Mouse (Mus musculus) embryo, embryonic 10.5 days (tissue): ENCODE measurements around the gene Plpp6.
A peak's percentile ranks its signal among the peaks of the same experiment; 100 is the strongest.
"Not testable (repeated sequence)": the region's sequence is repeated elsewhere in the genome, so short reads cannot be mapped to it uniquely, and the experiment has no call there.

ENCODE experiments used
- DNase-seq: peaks from one replicate; pipeline ENCODE4 v3.0.0-alpha.2; 2015; ENCODE audit warnings: low spot score

Gene Plpp6

DNA sequence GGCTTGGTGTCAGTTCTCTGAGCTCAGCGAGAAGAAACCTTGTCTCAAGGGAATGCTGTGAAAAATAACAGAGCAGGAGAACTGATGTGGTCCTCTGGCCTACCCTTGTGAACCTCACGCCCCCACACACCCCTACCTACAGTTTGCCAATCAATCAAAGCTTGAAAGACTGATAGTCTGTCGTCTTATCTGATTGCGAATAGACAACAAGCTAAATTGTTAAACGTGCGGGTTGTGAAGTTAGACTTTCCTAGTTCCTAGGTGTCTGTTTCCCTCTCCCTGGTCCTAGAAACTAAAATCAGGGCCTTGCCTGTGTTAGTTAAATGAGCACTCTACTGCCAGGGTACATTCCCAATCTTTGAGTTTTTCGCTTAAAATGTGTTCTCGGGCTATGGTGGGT lies 25.8 kb downstream of the Plpp6 start:
- no peak for DNase-seq

DNA sequence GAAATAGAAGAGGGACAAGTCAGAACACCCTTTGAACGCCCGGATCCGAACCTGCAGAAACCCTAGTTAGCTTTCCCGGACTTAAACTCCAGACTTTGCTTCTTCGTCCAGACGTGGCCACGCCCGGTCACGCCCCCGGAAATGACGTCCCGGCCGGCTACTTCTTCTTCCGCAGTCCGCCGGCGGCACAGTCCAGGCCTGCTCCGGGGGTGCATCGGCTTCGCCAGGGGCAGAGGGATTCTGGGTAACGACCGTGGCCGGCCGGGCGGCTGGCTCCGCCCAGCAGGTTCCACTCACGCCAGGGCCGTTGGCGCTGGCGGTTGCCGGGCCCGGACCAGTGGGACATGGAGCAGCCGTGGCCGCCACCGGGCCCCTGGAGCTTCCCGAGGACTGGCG lies 26.4 kb downstream of the Plpp6 start, which contains the start of gene Cdc37l1:
Gene Cdc37l1, plus strand, starts transcription at position 159 of the 396 bp plus-strand sequence.
- peak; percentile 96 for DNase-seq

DNA sequence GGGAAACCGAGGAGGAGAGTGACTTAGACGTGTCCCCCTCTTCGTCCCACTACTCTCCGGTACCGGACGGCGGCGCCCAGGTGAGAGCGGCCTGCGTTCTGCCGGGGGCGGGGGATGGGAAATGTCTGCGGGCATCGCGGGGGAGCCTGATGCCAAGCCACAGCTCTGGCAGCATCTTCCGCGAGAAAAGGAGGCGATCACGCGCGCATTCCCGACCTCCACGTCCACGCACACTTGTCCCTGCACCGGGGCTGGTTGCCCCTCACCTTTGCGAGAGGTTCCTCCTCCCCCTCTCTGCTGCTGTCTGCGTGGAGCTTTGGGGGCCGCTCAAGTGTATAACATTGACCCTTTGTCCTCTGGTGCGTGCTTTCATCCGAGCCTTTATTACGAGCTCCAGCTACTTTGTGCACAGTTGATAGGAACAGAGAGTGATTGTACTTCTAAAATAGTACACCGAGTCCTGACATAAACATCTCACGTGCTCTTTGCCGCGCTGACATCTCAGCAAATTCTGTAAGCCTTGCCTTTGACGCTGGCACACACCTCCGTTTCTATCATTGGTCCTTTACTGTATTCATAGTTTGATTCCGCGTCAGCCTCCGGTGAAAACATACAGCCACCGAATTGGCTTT lies 27.0 kb downstream of the Plpp6 start:
- DNase-seq, result peak; percentile 50

DNA sequence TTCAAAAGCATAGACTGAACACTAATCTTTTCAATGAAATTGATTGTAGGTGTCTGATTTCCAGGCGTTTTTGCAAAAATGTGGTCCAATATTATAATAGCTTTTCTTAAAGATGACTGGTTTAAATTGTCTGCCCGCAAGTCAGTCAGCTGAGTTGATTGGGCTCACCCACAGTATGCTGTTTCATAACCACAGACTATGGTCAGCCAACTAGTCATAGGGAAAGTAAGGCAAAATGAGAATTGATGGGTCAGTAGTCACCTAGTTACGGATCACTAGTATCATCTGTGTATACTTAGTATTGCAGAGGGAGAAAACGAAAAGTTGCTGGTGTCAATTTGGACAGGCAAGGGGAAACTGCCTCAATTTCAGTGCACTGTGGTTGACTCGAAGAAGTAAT lies 27.6 kb downstream of the Plpp6 start:
- DNase-seq, result no peak

DNA sequence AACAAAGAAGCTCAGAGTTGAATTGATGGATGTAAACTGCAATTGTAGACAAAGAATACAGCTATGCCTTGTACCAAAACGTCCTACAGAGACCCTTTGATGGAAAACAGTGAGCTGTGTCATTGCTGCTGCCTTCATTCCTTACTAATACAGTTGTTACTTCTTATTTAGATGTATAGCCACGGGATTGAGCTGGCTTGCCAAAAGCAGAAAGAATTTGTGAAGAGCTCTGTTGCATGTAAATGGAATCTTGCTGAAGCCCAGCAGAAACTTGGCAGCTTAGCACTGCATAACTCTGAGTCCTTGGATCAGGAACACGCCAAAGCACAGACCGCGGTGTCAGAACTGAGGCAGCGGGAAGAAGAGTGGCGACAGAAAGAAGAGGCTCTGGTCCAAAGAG lies 31.1 kb downstream of the Plpp6 start:
- no peak for DNase-seq

DNA sequence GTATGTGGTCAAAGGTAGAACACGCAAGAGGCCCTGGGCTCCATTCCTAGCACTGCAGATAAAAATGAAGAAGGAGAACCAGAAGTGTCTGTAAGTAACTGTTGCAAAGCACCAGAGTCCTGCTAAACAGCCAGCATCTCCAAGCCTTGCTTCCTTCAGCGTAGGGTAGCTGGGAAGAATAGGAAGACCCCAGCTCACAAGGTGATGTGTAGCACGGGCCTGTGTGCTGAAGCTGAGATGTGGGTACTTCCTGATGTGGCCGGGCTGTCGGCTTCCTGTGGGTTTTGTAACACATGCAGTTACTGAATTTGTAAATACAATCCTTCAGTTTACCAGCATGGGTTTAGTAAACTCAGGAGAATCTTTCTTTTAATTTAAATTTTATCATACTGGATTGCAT lies 31.6 kb downstream of the Plpp6 start:
- DNase-seq, result no peak

DNA sequence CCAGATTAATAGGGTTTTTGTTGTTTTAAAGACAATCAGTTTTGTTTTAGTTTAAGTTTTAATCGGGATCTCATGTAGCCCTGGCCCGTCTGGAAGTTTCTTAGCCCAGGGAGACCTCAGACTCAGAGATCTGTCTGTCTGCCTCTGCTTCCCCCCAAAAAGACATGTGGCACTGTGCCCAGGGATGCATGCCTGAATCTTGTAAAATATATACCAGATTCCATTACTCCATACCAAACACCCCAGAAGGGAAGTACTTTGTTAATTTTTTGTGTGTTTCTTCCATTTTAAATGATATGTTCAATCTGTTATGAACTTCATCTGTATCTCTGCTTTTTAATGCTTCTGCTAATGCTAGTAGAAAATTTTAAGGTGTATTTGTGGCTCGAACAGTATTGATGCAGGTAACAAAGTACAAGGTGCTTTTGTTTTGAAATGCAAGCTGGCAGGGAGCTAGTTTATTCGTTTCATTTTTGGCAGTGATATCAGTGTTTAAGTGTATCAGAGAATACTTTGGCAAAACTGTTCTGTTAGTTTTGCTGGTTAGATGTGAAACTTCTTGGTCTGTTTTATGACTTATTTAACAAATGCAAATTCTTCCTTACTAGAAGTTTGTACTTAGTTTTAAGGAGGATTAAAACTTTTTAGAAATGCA lies 34.4 kb downstream of the Plpp6 start:
- no peak for DNase-seq

DNA sequence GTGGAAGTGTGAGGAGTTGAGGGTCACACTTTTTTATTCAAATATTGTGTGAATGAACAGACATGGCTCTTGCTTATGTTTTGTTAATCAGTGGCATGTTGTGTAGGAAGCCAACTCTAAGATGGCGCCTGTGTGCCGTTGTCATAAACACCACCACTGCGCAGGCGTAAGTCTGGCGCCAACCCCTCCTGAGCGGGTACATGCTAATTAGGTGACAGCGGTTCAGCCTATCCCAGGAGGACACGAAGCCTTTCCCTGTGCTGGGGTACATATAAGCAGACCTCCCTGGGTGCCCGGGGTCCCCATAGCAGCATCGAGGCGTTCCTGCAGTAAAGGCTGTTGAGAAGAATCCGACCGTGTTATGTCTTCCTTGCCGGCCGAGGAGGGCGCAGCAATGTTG lies 36.6 kb downstream of the Plpp6 start:
- DNase-seq, result not testable (repeated sequence)

DNA sequence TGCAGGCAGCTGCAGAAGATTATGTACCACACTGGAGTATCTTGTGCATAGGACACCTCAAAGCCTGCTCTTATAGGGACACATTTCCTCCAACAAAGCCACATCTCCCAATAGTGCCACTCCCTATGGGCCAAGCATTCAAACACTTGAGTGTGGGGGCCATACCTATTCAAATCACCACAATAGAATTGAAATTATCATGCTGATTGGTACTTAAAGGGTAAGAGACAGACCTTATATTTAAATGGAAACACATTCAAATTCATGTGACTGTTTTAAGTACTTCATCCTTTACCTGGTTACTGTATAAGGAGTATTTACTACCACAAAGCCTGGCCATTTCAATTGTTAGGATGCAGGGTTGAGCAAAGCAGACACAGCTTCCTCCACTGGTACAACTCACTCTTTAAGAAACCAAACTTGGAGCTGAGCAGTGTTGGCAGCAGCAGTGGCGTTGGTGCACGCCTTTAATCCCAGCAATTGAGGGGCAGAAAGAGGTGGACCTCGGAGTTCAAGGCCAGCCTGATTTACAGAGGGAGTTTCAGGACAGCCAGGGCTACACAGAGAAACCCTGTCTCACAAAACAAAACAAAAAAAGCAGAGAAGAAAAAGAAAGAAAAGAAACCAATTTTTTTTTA lies 44.4 kb downstream of the Plpp6 start:
- DNase-seq, result no peak

DNA sequence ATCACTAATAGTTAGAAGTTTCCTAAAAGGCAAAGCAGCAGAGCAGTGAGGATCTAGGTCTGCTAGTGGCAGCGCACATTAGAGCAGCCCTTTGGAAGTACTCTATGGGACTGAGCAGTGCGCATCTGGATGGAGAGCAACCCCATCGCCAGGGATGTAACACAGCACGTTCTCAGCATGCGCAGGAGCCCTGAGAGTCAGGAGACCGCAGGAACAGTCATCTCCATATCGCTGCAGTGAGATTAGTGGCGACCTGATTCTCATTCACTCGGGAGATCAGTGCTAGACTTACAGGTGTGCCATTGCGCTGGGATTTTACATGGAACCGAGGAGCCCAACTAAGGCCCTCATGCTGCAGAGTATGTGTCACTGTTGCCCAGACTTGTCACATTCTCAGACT lies 45.3 kb downstream of the Plpp6 start:
- no peak for DNase-seq

DNA sequence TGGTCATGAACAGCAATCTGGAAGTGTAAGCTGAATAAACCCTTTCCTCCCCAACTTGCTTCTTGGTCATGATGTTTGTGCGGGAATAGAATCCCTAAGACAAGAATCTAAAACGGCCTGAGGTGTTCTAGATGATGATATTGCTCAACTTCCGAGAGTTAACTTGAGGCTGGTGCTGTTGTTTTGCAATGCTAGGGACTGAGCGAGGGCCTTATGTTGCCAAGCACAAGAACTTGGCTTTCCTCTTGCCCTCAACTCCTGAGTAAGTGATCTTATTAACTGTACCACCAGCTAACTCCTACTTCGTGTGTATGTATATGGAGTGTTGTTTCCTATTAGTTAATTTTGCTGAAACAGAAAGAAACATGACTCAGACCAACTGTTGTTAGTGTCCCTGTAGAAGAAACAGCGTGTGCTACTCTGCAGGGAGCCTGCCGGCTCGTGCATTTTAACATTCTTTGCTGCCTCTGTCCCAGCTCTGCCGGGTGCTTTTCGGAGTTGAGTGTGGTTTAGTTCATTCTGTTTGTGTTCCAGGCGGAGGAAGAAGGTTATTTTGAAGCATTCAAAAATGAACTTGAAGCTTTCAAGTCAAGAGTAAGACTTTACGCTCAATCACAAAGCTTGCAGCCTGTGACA lies 47.7 kb downstream of the Plpp6 start:
- DNase-seq, result no peak

DNA sequence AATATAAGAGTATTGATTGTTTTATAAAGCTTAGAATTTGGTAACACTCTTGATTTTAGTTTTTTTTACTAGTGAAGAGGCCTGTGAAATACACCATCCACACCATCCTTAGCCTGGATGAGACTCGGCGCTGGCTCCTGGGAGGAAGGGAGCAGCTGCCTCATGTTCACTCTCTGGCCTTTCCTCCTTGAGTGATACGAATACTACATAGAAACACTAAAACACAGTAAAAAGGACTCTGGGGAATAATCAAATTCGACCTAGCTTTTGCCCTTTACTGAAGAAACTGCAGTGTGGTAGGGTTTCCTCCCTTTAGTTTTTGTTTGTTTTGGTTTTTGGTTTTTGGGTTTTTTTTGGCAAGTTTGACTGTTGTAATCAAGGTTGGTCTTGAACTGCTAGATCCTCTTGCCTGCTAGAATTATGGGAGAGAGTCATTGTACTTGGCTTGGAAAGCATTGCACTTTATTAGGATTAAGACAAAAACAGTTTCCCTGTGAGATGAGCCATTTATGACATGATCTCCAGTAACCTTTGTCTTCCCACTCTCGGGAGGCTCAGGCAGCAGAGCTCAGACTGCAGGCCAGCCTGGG lies 50.8 kb downstream of the Plpp6 start:
- no peak for DNase-seq

DNA sequence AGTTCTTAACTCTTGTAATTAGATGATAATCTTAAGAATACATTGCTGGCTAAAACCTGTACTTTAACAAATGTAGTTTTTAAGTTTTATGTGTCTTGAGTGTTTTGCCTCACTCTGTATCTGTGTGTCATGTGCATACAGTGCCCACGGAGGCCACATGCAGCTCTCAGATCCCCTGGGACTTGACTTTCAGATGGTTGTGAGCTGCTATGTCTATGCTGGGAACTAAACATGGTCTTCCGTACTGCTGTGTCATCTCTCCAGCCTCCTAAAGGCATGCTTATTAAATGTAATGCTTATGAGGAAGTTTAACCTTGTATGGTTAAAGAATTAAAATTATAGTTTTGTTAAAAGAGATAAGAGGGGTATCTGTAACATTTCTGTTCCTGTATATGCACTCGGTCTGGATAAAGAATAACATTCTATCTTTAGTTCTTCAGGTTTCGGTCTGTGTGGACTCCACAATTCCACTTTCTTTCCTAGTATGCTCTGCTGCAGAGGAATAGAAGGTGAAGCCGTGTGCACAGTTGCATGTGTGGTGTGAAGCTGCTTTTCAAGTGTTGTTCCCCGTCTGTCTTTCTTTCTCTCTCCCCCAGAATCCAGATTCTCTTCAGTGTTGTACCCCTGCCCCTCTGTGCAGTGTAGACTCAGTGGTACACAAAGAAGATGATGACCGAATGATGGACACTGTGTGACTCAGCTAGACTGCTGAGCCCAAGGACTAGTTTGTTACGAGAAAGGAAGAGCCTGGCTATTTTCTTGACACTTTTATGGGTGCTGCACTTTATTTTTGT lies 51.9 kb downstream of the Plpp6 start:
- no peak for DNase-seq

DNA sequence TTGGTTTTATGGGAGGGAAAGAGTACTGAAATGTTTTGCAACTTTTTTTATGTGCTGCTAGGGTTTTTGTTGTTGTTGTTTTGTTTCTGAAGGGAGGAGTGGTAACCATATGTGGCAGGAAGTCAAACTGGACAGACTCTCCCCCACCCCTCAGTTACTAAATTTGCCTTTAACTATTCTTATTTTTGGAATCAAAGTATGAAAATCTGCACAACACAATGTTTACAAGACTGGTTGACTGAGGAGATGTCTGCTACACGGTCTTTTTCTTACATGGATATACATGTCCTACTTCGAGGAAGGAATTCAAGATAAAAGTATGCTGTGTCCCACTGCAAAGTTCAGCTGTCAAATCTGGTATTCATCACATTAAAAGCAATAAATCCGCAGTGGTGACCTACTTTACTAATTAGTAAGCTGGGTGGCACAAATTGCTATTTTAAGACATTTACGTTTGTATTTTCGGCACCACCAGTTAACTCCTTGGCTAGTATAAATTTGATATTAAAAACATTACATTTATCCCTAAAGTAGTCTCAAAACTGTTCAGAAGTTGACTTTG lies 52.5 kb downstream of the Plpp6 start:
- DNase-seq, result no peak
